Mouse (Mus musculus): Measurements from ENCODE around the gene Efcab2. TPM values are rescaled to one million over a fixed set of nuclear protein-coding genes. Genes with fewer than 3 reads are reported as not detected.
A peak's percentile ranks its signal among the peaks of the same experiment; 100 is the strongest.

Efcab2 gene
- polyA plus RNA-seq, 1 experiment from 2014 or later, result 8.6 TPM

- Histone ChIP-seq H3K27me3 (replicated peaks) (no peaks in the 10 kb centered on the region), H3K27ac (no peak overlapping the region), H3K36me3 (no peaks in the 10 kb centered on the region), H3K9ac (no peak overlapping the region), H3K4me3 (replicated peaks) (no peak overlapping the region), H3K4me2 (replicated peaks) (no peak overlapping the region), H3K4me1 (replicated peaks) (no peaks in the 10 kb centered on the region), H3K9me3 (no peaks in the 10 kb centered on the region)
- no peak for ATAC-seq
- WGBS, result 87% methylated on average over 5 of the region's 5 CpGs
Observed at GRCm38 (mm10) chr1:178491733-178492132, 85.8 kb downstream of the Efcab2 start.

- H3K36me3 ChIP-seq, result no peaks in the 10 kb centered on the region
- no peak overlapping the region for H3K4me2 ChIP-seq (replicated peaks)
- no peak overlapping the region for H3K4me3 ChIP-seq (replicated peaks)
- ATAC-seq, result no peak
- H3K27ac ChIP-seq, result no peak overlapping the region
- H3K4me1 ChIP-seq (replicated peaks), result no peaks in the 10 kb centered on the region
- no peaks in the 10 kb centered on the region for H3K9me3 ChIP-seq
- no peaks in the 10 kb centered on the region for H3K27me3 ChIP-seq (replicated peaks)
- 48% methylated on average over 2 of the region's 2 CpGs for WGBS
- no peak overlapping the region for H3K9ac ChIP-seq
Observed at GRCm38 (mm10) chr1:178492493-178492892, 86.6 kb downstream of the Efcab2 start.

GRCm38 (mm10) chr1:178496186-178496585 is 90.3 kb downstream of the Efcab2 start:
- Histone ChIP-seq H3K27me3 (replicated peaks) (no peaks in the 10 kb centered on the region), H3K9me3 (no peaks in the 10 kb centered on the region), H3K9ac (no peak overlapping the region), H3K36me3 (no peaks in the 10 kb centered on the region), H3K4me3 (replicated peaks) (no peak overlapping the region), H3K4me2 (replicated peaks) (no peak overlapping the region), H3K4me1 (replicated peaks) (no peaks in the 10 kb centered on the region), H3K27ac (no peak overlapping the region)
- no peak for ATAC-seq
- 77% methylated on average over 2 of the region's 2 CpGs for WGBS

GRCm38 (mm10) chr1:178496841-178497240 is 91.0 kb downstream of the Efcab2 start:
- H3K4me3 ChIP-seq (replicated peaks), result no peak overlapping the region
- H3K36me3 ChIP-seq, result no peaks in the 10 kb centered on the region
- H3K9me3 ChIP-seq, result no peaks in the 10 kb centered on the region
- H3K27ac ChIP-seq, result no peak overlapping the region
- no peaks in the 10 kb centered on the region for H3K27me3 ChIP-seq (replicated peaks)
- 43% methylated on average over 1 of the region's 1 CpGs for WGBS
- ATAC-seq, result no peak
- no peak overlapping the region for H3K4me2 ChIP-seq (replicated peaks)
- no peaks in the 10 kb centered on the region for H3K4me1 ChIP-seq (replicated peaks)
- H3K9ac ChIP-seq, result no peak overlapping the region

- 81% methylated on average over 8 of the region's 8 CpGs for WGBS
- H3K9ac ChIP-seq, result no peak overlapping the region
Observed at GRCm38 (mm10) chr1:178506938-178507337, 101.1 kb downstream of the Efcab2 start.

GRCm38 (mm10) chr1:178512323-178513031 is 106.6 kb downstream of the Efcab2 start:
- H3K4me2 ChIP-seq (replicated peaks), result no peak overlapping the region
- H3K36me3 ChIP-seq, result no peaks in the 10 kb centered on the region
- no peaks in the 10 kb centered on the region for H3K9me3 ChIP-seq
- H3K4me3 ChIP-seq (replicated peaks), result no peak overlapping the region
- WGBS, result 59% methylated on average over 7 of the region's 7 CpGs
- H3K27me3 ChIP-seq (replicated peaks), result no peaks in the 10 kb centered on the region
- H3K9ac ChIP-seq, result no peak overlapping the region
- no peaks in the 10 kb centered on the region for H3K4me1 ChIP-seq (replicated peaks)
- no peak overlapping the region for H3K27ac ChIP-seq
- no peak for ATAC-seq

More at GRCm38 (mm10) chr1:178506938-178507337, 101.1 kb downstream of the Efcab2 start:
- Histone ChIP-seq H3K4me2 (replicated peaks) (no peak overlapping the region), H3K4me3 (replicated peaks) (no peak overlapping the region), H3K36me3 (no peaks in the 10 kb centered on the region), H3K4me1 (replicated peaks) (no peaks in the 10 kb centered on the region), H3K27ac (no peak overlapping the region), H3K9me3 (no peaks in the 10 kb centered on the region), H3K27me3 (replicated peaks) (no peaks in the 10 kb centered on the region)
- ATAC-seq, result no peak

GRCm38 (mm10) chr1:178513954-178514353 is 108.1 kb downstream of the Efcab2 start:
- Histone ChIP-seq H3K4me1 (replicated peaks) (no peaks in the 10 kb centered on the region), H3K9me3 (no peaks in the 10 kb centered on the region), H3K36me3 (no peaks in the 10 kb centered on the region), H3K27me3 (replicated peaks) (no peaks in the 10 kb centered on the region), H3K4me3 (replicated peaks) (no peak overlapping the region), H3K4me2 (replicated peaks) (no peak overlapping the region), H3K9ac (no peak overlapping the region), H3K27ac (no peak overlapping the region)
- ATAC-seq, result no peak
- 31% methylated on average over 8 of the region's 8 CpGs for WGBS

- Histone ChIP-seq H3K4me1 (replicated peaks) (no peaks in the 10 kb centered on the region), H3K27me3 (replicated peaks) (no peaks in the 10 kb centered on the region), H3K27ac (no peak overlapping the region), H3K9ac (no peak overlapping the region), H3K9me3 (no peaks in the 10 kb centered on the region), H3K4me3 (replicated peaks) (no peak overlapping the region), H3K36me3 (no peaks in the 10 kb centered on the region), H3K4me2 (replicated peaks) (no peak overlapping the region)
- WGBS, result 86% methylated on average over 2 of the region's 2 CpGs
- no peak for ATAC-seq
Observed at GRCm38 (mm10) chr1:178515839-178516238, 110.0 kb downstream of the Efcab2 start.

GRCm38 (mm10) chr1:178522389-178522788 is 116.5 kb downstream of the Efcab2 start:
- 82% methylated on average over 5 of the region's 5 CpGs for WGBS
- Histone ChIP-seq H3K4me1 (replicated peaks) (no peaks in the 10 kb centered on the region), H3K4me2 (replicated peaks) (no peak overlapping the region), H3K9ac (no peak overlapping the region), H3K9me3 (no peaks in the 10 kb centered on the region), H3K36me3 (no peaks in the 10 kb centered on the region), H3K27ac (no peak overlapping the region), H3K4me3 (replicated peaks) (no peak overlapping the region), H3K27me3 (replicated peaks) (no peaks in the 10 kb centered on the region)
- ATAC-seq, result no peak

GRCm38 (mm10) chr1:178523152-178523551 is 117.3 kb downstream of the Efcab2 start:
- Histone ChIP-seq H3K4me2 (replicated peaks) (no peak overlapping the region), H3K9me3 (no peaks in the 10 kb centered on the region), H3K9ac (no peak overlapping the region), H3K27me3 (replicated peaks) (0 out of 2 replicates have a peak, but pooled peaks cover 2% of the 10 kb centered on the region), H3K36me3 (no peaks in the 10 kb centered on the region), H3K4me1 (replicated peaks) (peaks cover 7% of the 10 kb centered on the region; the same call in 1 of the 2 replicates), H3K27ac (no peak overlapping the region), H3K4me3 (replicated peaks) (no peak overlapping the region)
- no peak for ATAC-seq
- 45% methylated on average over 5 of the region's 5 CpGs for WGBS

- under 1% methylated on average over 21 of the region's 21 CpGs for WGBS
- Histone ChIP-seq H3K27me3 (replicated peaks) (peaks cover 4% of the 10 kb centered on the region; the same call in 1 of the 2 replicates), H3K9me3 (no peaks in the 10 kb centered on the region), H3K4me1 (replicated peaks) (peaks cover 22% of the 10 kb centered on the region), H3K27ac (no peak overlapping the region), H3K4me3 (replicated peaks) (peak overlapping the region; percentile 56), H3K9ac (peak overlapping the region; percentile 54; the same call in 1 of the 2 replicates), H3K36me3 (no peaks in the 10 kb centered on the region), H3K4me2 (replicated peaks) (peak overlapping the region; percentile 100)
- peak; percentile 36 for ATAC-seq
Observed at GRCm38 (mm10) chr1:178527185-178527546, 121.3 kb downstream of the Efcab2 start.

- peak; percentile 36 for ATAC-seq
- Histone ChIP-seq H3K9ac (peak overlapping the region; percentile 54), H3K4me3 (replicated peaks) (peak overlapping the region; percentile 56), H3K27me3 (replicated peaks) (peaks cover 4% of the 10 kb centered on the region; the same call in 1 of the 2 replicates), H3K9me3 (no peaks in the 10 kb centered on the region), H3K4me2 (replicated peaks) (peak overlapping the region; percentile 100), H3K4me1 (replicated peaks) (peaks cover 22% of the 10 kb centered on the region), H3K27ac (peak overlapping the region; percentile 42; the same call in 1 of the 2 replicates), H3K36me3 (no peaks in the 10 kb centered on the region)
- WGBS, result under 1% methylated on average over 57 of the region's 59 CpGs
Observed at GRCm38 (mm10) chr1:178527547-178528361, 121.9 kb downstream of the Efcab2 start.

Measured in intestine, embryonic 15.5 days (tissue).